Mouse (Mus musculus): ENCODE results near the gene Nit2. TPM values are rescaled to one million over a fixed set of nuclear protein-coding genes. Genes with fewer than 3 reads are reported as not detected.
A peak's percentile ranks its signal among the peaks of the same experiment; 100 is the strongest.

Nit2 gene
- polyA plus RNA-seq, 1 experiment from 2014 or later = 67.1 TPM

DNA sequence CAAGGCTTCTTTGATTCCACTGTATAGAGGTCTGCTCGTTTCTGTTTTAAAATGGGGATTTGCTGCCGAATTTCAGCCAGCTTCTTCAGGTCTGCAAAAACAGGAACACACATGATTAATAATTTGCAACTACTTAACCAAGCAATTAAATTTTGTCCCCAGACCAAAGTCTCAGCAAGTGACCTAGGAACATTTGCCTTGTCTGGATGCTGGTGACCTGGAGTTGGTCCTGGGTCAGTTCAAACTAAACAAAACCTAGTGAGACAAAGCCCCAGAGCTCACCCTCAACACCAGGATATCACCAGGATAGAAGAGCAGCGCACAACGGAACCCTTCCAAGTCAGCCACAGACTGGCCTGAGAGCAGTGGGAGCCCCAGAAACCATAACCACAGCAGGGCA lies 10.1 kb downstream of the Nit2 start:
- no peak for DNase-seq (ENCODE audit: low spot score)
- no peaks in the 10 kb centered on the region for H3K9me3 ChIP-seq (replicated peaks)
- WGBS = 94% methylated on average over 4 of the region's 4 CpGs
- peaks cover 93% of the 10 kb centered on the region for H3K36me3 ChIP-seq
- no peaks in the 10 kb centered on the region for H3K27me3 ChIP-seq (ENCODE audit: low read depth, poor library complexity, severe bottlenecking)
- no peak overlapping the region for H3K27ac ChIP-seq
- no peaks in the 10 kb centered on the region for H3K4me1 ChIP-seq
- H3K4me3 ChIP-seq = no peak overlapping the region

DNA sequence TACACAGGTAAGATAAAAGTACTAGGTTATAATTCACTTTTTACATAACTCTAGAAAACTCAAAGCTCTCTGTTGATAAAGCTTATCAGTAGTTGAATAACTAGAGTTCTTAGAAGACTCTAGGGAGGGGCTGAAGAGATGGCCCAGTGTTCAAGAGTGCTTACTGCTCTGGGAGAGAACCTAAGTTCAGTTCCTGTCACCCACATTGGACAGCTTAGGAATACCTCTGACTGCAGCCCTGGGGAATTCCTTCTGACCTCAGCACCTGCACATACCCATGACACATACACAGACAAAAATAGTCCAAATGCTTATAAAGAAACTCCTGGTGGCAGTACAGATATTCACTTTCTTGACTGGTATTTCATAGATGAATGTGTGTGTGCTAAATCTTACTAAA lies 11.2 kb downstream of the Nit2 start:
- no peaks in the 10 kb centered on the region for H3K4me1 ChIP-seq
- peaks cover 94% of the 10 kb centered on the region for H3K36me3 ChIP-seq
- H3K4me3 ChIP-seq = no peak overlapping the region
- no peak overlapping the region for H3K27ac ChIP-seq
- H3K9me3 ChIP-seq (replicated peaks) = no peaks in the 10 kb centered on the region
- no peak for DNase-seq (ENCODE audit: low spot score)
- H3K27me3 ChIP-seq (ENCODE audit: low read depth, poor library complexity, severe bottlenecking) = no peaks in the 10 kb centered on the region

DNA sequence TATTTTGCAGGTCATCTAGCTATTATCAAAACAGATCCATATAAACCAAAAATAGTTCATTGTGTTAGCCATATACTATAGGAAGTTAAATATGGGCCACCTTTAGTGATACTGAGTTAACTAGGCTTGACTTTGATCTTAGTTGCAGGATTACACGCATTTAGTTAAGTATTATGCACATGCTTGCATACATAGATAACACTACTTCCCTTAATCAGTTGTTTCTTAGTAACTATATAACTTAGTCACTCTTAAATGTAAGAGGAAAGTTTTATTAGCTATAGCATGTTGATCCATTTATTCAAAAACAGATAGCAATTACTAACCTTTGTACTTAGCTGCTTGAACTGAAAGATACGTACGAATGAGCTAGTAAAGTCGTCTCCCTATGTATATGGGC lies 15.7 kb downstream of the Nit2 start:
- Histone ChIP-seq H3K9me3 (replicated peaks) (no peaks in the 10 kb centered on the region), H3K27me3 (ENCODE audit: low read depth, poor library complexity, severe bottlenecking) (no peaks in the 10 kb centered on the region), H3K4me3 (no peak overlapping the region), H3K36me3 (peaks cover 97% of the 10 kb centered on the region), H3K27ac (no peak overlapping the region), H3K4me1 (no peaks in the 10 kb centered on the region)
- WGBS = 94% methylated on average over 4 of the region's 4 CpGs
- DNase-seq (ENCODE audit: low spot score) = no peak

DNA sequence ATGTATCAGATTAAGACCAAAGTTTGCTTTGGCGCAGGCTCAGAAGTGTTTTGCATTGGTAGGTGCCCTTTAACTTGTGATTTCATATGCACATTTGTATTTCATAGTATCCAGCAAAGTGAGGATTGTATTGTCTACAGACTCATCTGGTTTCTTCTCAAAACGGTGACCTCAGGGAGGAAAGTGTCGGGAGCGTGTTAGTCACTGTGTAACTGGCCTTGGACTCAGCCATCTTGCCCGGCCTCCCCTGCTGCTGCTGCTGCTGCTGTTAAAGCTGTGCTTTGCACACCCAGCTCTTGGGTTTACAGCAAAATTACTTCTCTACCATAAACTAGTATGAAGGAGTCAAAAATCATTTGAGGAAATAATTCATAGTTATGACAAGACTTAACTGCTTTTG lies 22.4 kb downstream of the Nit2 start:
- Histone ChIP-seq H3K9me3 (replicated peaks) (no peaks in the 10 kb centered on the region), H3K27me3 (ENCODE audit: low read depth, poor library complexity, severe bottlenecking) (no peaks in the 10 kb centered on the region), H3K4me1 (no peaks in the 10 kb centered on the region), H3K27ac (no peak overlapping the region), H3K4me3 (no peak overlapping the region), H3K36me3 (peaks cover 89% of the 10 kb centered on the region)
- no peak for DNase-seq (ENCODE audit: low spot score)
- 96% methylated on average over 5 of the region's 5 CpGs for WGBS

DNA sequence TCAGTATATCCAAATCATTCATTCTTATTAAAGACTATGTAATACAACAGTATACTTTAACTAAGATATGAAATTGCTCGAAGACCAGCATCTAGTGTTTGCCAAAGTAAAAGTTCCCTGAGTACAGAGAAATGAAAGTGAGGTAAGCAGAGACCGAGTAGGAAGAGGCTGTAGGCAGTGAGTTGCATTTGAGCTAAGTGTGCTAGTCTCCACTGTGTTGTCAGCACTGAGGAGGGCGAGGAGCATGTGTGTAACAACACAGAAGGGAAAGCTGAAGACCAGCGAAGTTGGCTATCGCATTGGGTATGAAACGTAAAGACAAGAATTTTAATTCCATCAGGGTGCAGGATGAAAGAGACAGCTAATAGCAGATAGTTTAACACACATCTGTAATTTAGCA lies 33.5 kb downstream of the Nit2 start:
- WGBS = 92% methylated on average over 6 of the region's 6 CpGs

DNA sequence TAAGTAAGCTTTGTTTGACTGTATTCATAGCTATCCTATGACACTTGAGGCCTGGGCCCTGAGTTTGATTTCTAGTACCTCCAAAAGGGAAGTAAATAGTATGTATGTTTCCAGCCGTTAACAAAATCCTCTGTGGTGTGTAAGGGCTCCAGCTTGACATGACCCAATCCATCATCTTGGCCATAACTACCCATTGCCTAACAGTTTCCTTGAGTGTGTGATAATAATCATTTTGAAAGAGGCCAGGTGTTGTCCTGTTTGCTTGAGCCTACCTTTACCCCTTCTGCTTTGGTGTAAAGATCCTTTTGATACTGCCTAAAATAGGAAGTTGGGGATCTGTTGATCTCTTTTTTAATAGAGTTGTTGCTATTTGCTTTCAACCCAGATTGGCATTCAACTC lies 34.8 kb downstream of the Nit2 start:
- Histone ChIP-seq H3K36me3 (peaks cover 43% of the 10 kb centered on the region), H3K4me3 (no peak overlapping the region), H3K27ac (no peak overlapping the region), H3K9me3 (replicated peaks) (no peaks in the 10 kb centered on the region), H3K27me3 (ENCODE audit: low read depth, poor library complexity, severe bottlenecking) (no peaks in the 10 kb centered on the region), H3K4me1 (no peaks in the 10 kb centered on the region)
- DNase-seq (ENCODE audit: low spot score) = no peak
- 76% methylated on average over 1 of the region's 1 CpGs for WGBS

More for the DNA sequence above, 33.5 kb downstream of the Nit2 start:
- Histone ChIP-seq H3K27ac (no peak overlapping the region), H3K27me3 (ENCODE audit: low read depth, poor library complexity, severe bottlenecking) (no peaks in the 10 kb centered on the region), H3K9me3 (replicated peaks) (no peaks in the 10 kb centered on the region), H3K36me3 (peaks cover 51% of the 10 kb centered on the region), H3K4me1 (no peaks in the 10 kb centered on the region), H3K4me3 (no peak overlapping the region)
- no peak for DNase-seq (ENCODE audit: low spot score)

DNA sequence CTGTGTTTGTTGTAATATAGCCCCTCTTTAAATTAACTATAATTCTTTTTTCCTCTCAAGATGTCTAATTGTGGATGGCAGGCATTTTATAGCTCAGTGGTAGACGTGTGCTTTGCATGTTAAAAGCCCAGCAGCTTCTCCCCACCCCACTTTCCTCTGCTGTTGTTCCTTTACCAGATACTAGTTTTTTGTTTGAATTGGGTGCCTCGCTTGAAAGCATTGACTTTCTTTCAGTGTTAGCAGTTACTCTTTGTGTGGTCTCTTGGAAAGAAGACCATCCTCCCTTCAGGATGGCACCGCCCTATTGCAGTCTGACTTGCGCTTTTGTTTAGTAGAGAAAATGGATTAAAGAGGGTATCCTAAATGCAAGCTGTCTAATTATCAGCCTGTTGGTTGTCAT lies 35.6 kb downstream of the Nit2 start:
- Histone ChIP-seq H3K4me3 (no peak overlapping the region), H3K27me3 (ENCODE audit: low read depth, poor library complexity, severe bottlenecking) (no peaks in the 10 kb centered on the region), H3K4me1 (no peaks in the 10 kb centered on the region), H3K36me3 (peaks cover 37% of the 10 kb centered on the region), H3K27ac (no peak overlapping the region), H3K9me3 (replicated peaks) (no peaks in the 10 kb centered on the region)
- 85% methylated on average over 4 of the region's 4 CpGs for WGBS
- DNase-seq (ENCODE audit: low spot score) = no peak

DNA sequence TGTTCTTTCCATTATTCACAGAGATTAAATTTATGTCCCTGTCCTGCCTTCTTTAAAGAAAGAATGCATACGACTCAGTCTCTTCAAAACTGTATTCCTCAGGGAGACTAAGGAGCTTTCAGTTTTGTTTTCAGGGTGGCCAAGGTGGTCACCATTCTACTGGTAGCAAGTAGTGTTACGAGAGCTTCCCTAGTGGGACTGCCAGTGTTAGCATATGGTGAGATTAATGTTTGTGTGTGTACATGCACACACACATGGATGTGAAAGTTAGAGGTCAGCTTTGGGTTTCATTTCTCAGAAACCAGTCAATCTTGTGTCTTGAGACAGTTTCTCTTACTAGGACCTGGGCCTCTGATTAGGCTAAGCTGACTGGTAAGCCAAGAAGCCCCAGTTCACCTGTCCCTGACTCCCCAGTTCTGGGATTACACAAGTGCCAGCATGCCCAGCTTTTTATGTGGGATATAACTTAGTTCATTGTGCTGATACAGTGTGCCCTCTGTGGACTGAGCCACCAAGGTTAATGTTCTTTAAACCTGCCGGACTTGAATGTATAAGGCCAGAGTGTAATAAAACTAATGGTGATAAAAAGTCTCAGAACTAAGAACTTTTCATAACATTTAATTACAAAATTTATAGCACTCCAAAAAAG lies 36.3 kb downstream of the Nit2 start:
- Histone ChIP-seq H3K4me3 (no peak overlapping the region), H3K9me3 (replicated peaks) (no peaks in the 10 kb centered on the region), H3K4me1 (no peaks in the 10 kb centered on the region), H3K27me3 (ENCODE audit: low read depth, poor library complexity, severe bottlenecking) (no peaks in the 10 kb centered on the region), H3K27ac (no peak overlapping the region), H3K36me3 (peaks cover 30% of the 10 kb centered on the region)
- no peak for DNase-seq (ENCODE audit: low spot score)
- 84% methylated on average over 3 of the region's 3 CpGs for WGBS

DNA sequence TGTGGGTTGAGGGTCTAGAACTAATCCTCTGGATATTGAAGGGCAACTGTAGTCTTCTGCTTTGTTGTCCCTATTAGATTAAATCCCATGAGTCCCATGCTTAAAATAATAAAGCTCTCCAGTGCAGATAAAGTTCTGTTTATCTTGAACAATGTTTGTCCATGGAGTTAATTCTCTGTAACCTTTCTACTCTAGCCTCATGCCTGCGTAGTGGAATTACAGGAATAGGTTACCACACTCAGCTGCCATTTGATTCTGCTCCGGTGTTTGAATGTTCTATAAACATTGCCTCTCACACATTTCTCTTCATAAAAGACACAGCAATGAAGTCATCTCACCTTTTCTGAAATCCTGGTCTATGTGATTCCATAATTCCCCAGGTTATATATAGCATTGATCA lies 39.3 kb downstream of the Nit2 start:
- H3K27me3 ChIP-seq (ENCODE audit: low read depth, poor library complexity, severe bottlenecking) = no peaks in the 10 kb centered on the region
- H3K9me3 ChIP-seq (replicated peaks) = no peaks in the 10 kb centered on the region
- peaks cover 11% of the 10 kb centered on the region for H3K4me1 ChIP-seq
- no peak overlapping the region for H3K4me3 ChIP-seq
- no peak for DNase-seq (ENCODE audit: low spot score)
- H3K36me3 ChIP-seq = peaks cover 7% of the 10 kb centered on the region; the same call in 1 of the 2 replicates
- H3K27ac ChIP-seq = no peak overlapping the region
- WGBS = 98% methylated on average over 2 of the region's 2 CpGs

DNA sequence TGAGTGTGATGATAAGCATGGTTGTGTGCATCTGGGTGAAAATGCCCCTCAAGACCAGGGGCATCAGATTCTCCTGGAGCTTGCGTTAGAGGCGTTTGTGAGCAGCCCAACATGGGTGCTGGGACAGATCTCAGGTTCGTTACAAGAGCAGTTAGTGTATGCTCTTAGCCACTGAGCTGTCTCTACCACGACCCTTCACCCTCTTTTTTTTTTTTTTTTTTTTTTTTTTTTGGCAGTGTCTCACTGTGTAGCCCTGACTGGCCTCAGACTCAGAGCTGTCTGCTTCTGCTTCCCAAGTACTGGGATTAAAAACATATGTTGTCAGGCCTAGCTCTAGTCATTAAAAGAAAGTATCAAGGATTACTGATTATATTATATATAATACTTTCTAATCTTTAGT lies 40.9 kb downstream of the Nit2 start:
- DNase-seq (ENCODE audit: low spot score) = no peak
- Histone ChIP-seq H3K27me3 (ENCODE audit: low read depth, poor library complexity, severe bottlenecking) (no peaks in the 10 kb centered on the region), H3K36me3 (peaks cover 6% of the 10 kb centered on the region; the same call in 1 of the 2 replicates), H3K4me3 (no peak overlapping the region), H3K4me1 (peaks cover 15% of the 10 kb centered on the region), H3K9me3 (replicated peaks) (no peaks in the 10 kb centered on the region), H3K27ac (no peak overlapping the region)
- 49% methylated on average over 4 of the region's 4 CpGs for WGBS

DNA sequence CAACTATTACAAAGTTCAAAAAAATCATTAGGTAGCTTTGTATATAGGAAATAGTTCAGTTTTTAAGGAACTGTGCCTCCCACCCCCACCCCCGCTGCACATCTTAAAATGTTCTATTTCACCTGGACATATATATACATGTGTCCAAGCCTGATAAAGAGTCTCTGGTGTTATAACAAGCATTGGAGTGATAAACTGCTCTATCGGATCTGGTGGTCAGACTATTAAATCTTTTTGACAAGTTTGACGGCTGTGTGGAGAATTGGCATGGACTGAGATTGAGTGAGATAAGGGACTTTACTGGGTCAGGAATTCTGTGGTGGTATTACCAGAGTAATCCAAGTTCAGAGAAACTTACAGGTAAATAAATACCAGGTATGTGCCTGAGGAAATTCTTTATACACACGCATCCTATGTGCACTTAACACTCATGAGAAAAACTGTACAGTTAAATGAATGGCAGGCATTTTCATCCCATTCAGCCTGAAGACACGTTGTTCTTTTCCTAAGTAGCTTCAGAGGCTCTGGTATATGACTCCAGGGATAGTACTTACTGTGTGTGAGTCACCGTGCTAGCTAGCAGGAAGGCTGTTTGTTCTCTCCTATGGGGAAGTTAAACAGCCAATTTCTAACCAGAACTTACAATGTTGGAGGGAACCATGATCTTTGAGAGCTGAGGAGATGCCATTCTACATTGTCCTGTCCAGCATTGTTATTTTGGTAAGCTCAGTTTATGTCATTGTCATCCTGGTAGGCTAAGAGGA lies 44.3 kb downstream of the Nit2 start:
- 58% methylated on average over 6 of the region's 6 CpGs for WGBS
- no peak for DNase-seq (ENCODE audit: low spot score)
- H3K4me1 ChIP-seq = peaks cover 15% of the 10 kb centered on the region
- H3K36me3 ChIP-seq = peaks cover 6% of the 10 kb centered on the region; the same call in 1 of the 2 replicates
- no peaks in the 10 kb centered on the region for H3K9me3 ChIP-seq (replicated peaks)
- H3K4me3 ChIP-seq = peak overlapping the region; percentile 89
- no peaks in the 10 kb centered on the region for H3K27me3 ChIP-seq (ENCODE audit: low read depth, poor library complexity, severe bottlenecking)
- H3K27ac ChIP-seq = peak overlapping the region; percentile 95; the same call in 1 of the 2 replicates

DNA sequence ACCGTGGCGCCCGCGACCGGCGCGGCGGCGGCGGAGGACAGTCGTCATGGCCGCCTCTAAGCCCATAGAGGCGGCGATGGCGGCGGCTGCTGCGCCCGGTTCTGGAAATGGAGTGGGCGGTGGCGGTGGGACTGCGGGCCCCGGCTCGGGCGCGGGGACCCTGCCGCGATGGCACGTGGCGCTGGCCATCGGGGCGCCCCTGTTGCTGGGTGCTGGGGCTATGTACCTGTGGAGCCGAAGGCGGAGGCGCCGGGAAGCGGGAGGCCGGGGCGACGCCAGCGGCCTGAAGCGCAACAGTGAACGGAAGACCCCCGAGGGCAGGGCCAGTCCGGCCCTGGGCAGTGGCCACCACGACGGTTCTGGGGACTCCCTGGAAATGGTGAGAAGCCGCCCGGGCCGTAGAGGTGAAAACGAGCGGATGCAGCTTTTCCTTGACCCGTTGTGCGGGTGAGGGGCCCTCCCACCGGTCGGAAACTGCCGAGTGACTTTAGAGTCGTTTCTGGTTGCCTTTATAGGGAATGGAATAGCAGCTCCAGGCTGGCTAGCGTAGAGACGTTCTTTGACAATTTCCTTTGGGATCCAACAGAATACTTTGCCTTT lies 45.2 kb downstream of the Nit2 start:
- Histone ChIP-seq H3K4me3 (peak overlapping the region; percentile 89), H3K27me3 (ENCODE audit: low read depth, poor library complexity, severe bottlenecking) (no peaks in the 10 kb centered on the region), H3K27ac (peak overlapping the region; percentile 95), H3K36me3 (no peaks in the 10 kb centered on the region), H3K4me1 (peaks cover 15% of the 10 kb centered on the region), H3K9me3 (replicated peaks) (no peaks in the 10 kb centered on the region)
- no peak for DNase-seq (ENCODE audit: low spot score)
- under 1% methylated on average over 59 of the region's 59 CpGs for WGBS
